Mouse (Mus musculus): Measurements from ENCODE around the gene Zfp619.
A peak's percentile ranks its signal among the peaks of the same experiment; 100 is the strongest.
"Not testable (repeated sequence)": the region's sequence is repeated elsewhere in the genome, so short reads cannot be mapped to it uniquely, and the experiment has no call there.

Gene Zfp619

DNA sequence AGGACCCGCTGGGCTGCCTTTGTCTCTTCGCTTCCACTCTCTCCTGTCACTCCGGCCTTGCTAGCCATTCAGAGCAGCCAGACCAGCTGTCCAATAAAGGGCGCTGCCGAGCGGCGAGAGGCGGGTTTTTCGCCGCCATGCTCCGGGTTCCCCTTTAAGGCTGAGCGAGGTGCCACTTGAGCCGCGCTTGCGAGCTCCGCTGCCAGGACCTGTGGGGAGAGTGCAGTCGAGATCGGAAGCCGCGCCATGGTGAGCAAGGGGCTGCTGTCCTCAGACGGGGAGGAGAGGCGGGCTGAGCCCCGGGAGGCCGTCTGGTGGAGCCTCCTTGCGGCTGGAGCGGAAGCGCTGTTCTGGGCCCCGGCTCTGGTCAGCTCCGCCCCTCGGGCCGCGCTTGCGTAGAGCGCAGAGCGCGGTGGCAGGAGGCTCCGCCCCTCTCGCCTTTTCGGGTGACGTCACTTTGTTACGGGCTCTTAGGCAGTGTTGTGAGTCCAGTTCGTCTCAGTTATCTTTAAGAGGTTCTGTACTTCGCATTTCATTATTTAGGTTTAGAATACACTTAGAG is at the start of gene Zfp619:
Zfp619 (plus strand) TSS at position 151 of the 562 bp plus-strand sequence.
- DNase-seq (ENCODE audit: low spot score): peak; percentile 91

DNA sequence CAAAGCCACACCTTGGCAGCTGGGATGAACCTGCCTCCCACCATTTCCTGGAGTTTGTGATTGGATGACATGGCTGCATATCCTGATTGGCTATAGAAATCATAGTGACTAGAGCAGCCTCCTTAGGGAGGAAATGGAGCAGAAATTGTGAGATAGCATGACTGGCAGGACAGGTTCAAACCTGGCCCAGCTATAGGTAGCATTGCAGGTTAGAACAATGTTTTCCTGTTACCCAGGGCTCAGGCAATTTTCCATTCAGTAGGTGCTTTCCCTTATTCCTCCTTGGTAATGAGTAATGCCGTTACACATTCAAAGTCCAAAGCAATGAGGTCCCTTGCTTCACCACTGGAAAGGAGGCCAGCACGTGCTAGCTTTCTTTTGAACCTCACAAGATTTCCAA is 38.6 kb upstream of the Zfp619 start:
- DNase-seq (ENCODE audit: low spot score): no peak

DNA sequence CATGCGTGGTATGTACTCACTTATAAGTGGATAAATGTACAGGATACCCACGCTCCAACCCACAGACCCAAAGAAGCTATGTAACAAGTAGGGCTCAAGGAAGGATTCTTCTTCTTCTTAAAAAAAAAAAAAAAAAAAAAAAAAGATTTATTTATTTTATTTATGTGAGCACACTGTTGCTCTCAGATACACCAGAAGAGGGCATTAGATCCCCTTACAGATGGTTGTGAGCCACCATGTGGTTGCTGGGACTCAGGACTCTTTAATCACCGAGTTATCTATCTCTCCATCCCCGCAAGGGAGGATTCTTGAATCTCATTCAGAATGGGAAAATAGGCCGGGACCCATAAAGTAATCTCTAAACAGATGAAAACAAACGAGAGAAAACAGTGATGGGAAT is 33.2 kb upstream of the Zfp619 start:
- DNase-seq (ENCODE audit: low spot score): no peak

DNA sequence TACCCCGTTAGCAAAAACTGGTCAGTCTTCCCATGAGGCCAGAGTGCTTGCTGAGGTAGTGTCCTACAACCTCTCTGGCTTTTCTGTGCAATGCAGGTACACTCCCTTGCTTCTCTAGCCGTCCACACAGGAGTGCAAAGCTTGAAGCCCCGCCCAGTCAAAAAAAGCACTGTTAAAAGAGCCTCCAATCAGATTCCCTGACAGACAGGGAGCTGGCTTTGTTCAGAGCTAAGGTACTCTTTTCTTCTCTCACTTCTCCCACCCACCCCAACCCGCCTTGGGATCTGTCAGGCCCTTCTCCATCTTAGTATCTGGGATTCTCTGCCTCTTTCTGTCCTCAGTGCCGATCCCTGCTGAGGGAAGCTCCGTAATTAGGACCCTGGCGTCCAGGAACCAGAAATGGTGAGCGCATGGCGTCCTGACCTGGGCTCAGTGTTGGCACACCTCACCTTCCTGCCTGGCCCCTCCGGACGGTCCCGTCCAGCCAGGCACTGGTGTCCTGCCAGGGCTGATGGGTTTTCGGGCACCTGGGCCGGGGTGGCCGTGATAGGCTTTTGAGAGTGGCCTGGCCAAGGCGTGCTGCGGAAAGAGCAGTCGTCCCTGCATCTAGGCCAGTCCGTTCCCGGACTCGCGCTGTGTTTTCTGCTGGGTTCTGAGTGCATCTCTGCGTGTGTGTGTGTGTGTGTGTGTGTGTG is 30.3 kb upstream of the Zfp619 start:
- DNase-seq (ENCODE audit: low spot score): no peak

DNA sequence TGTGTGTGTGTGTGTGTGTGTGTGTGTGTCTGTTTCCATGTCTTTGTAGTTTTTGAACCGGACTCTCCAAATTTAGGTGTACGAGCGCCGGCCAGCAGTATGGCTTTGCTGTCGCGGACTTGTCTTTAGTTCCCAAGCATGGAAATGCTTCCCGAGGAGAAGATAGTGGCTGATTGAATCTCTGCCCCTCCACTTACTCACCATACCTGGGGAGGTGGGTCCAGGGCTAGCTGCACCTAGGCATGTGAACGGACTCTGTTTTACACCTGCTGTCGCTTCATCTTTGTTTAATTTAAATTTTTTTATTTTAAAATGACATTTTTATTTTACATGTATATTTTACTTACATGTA is 29.7 kb upstream of the Zfp619 start:
- no peak for DNase-seq (ENCODE audit: low spot score)

DNA sequence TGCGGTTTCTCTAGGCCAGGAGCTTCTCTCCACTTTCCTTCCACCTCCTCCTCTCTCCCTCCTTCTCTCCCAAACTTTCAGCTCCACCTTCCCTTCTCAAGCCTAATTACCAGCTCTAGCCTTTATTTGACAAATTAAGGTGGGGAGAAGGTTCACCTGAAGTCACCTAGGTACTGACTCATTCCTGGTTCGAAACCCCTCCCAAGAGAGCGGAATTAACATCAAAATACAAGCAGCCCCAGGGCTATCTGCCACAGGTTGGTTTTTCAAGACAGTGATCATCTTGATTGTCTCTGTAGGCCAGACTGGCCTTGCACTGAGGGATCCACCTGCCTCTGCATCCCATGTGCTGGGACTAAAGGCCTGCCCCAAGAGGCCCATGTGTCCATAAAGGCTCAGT is 22.9 kb upstream of the Zfp619 start:
- DNase-seq (ENCODE audit: low spot score): no peak

DNA sequence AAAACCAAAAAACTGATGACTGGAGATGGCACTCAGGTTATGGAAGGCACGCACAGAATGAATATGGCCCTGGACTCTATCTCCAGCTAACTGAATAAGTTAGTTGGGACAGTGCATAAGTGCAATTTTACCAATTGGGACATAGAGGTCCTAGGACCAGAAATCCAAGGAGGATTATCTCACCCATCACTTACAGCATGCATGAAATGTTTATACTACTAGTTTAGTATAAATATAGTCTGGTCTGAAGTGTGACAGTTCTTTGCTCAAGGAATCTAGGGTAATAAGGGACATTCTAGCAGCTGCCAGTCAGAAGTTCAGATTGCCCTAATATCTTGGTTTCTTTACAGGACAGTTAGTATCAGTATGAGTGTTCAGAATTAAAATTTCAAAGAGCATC is 13.5 kb upstream of the Zfp619 start:
- DNase-seq (ENCODE audit: low spot score): no peak

DNA sequence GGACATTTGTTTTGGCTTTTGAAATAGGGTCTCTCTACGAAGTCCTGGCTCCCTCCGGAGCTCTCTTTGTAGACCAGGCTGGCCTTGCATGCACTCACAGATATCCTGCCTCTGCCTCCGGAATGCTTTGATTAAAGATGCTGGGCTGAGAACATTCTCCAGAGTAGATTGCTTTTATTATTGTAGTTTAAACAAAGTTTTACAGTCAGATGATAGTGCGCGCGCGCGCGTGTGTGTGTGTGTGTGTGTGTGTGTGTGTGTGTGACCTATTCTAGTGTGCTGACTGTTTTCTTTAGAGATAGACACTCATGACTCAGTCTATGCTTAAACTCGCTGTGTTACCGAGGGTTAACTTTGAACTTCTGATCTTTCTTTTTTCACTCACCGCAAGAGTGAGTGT is 796 bp downstream of the Zfp619 start:
- no peak for DNase-seq (ENCODE audit: low spot score)

DNA sequence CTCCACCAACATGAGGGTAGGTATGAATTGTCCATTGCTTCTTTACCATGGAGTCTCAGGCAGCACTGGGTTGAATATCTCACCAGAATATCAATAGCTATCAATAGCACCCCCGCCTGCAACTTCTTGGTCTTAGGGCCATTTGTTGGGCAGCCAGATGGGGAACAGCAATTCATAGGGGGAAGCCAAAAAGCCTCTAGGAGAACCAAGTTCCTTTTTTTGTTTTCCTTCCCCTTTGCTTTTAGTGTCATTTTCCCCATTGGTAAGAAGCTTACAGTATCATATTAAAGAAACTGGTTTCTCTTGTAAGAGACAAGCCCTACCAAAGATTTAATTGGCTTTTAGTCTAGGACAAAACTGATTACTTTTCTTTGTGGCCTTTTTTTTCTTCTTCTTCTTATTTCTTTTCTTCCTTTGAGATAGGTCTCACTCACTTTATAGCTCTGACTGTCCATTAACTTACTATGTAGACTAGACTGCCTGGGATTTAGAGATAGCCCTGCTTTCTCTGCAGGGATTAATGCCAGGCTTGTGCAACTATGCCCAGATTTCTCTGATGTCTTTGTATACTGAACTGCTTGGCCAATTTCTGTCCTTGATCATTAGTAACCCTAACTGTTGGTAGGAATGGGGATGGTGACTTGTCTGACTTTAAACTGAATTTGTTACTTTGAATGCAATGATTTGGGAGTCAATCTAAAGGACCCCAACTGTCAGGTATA is 6.3 kb downstream of the Zfp619 start:
- no peak for DNase-seq (ENCODE audit: low spot score)

DNA sequence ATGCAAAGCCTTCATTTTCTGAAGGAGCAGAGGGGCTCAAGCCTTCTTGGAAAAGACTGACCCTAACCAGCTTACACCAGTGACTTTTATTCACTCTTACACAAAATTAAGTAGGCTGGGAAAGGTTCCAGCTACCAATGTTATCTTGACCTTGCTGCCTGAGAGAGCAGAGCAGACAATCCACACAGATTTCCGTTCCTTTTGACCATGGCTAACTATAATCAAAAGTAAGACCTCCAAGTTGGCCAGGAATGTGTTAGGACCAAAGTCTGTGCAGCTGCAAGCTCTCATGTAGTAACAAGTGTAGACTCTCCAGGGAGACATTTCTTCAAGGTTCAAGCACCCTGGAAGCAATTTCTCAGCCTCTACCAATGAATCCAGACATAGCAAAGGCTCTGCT is 25.6 kb downstream of the Zfp619 start:
- DNase-seq (ENCODE audit: low spot score): no peak

DNA sequence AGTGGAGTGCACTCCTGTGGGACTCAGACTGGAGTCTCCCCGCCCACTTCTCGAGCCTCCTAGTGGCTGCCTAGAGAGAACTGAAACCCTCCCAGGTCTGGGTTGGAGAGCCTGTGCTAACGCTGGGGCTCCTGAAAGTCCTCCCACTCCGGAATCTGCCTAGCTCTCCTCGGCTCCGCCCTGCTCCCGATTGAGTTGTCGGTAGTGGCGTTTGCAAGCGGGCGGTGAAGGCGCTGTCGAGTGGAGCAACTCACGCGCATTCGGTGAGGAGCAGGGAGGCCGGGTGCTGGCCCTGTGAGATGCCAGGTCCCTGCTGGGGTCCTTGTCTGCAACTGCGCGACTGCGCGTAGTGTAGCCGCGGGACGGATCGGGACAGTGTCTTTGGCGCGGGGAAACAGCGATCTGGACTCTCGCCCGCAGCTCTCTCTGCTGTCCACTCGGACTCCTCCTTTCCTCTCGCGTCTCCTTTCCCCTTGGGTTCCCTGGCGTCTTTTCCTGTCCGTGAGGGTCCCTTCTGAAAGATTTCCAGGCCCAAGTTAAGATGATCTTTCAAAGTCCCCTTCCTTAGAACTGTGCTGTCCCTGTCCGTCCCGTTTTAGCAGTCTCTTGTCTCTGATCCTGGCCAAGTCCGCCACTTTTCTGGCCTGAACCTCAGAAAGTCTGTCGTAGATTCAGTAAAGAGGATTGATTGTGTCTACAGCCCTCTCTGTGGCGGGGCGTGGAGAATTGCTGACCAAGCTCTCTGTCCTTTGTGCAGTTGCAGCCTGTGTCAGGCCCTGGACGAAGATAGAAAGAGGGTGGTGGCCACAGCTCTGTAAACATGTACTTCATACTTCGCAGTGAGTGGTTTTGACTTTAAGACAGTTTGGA is 26.9 kb downstream of the Zfp619 start:
- peak; percentile 49 for DNase-seq (ENCODE audit: low spot score)

DNA sequence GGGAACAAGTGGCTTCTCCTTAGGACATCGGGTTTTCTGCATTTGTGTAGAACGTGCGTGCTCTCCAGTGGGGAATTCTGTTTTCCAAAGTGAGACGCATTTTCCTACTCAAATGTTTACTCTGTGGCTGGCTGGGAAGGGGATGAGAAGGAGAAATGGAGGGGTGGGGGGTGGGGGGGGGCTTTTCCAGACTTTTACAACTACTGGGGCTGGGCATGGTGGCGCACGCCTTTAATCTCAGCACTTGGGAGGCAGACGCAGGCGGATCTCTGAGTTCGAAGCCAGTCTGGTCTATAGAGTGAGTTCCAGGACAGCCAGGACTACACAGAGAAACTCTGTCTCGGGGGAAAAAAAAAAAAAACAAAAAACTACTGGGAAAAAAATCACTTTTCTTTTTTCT is 27.6 kb downstream of the Zfp619 start:
- DNase-seq (ENCODE audit: low spot score): no peak

DNA sequence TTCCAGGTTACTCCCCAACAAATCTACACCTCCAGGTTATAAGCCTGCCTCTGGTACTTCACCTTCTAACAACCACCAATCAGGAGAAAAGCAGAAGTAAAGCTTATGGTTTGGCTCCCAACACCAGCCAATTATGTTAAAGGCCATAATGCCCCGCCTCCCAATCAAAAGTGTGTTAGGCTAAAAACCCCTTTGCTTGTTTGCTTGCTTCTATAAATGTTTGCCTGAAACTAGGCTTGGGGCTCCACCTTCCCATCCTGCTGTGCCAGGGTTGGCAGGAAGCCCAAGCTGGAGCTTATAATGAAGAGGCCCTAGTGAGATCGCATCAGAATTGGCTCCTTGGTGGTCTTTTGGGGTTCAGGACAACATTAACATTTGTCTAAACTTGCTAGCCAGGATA is 31.8 kb downstream of the Zfp619 start:
- DNase-seq (ENCODE audit: low spot score): no peak

DNA sequence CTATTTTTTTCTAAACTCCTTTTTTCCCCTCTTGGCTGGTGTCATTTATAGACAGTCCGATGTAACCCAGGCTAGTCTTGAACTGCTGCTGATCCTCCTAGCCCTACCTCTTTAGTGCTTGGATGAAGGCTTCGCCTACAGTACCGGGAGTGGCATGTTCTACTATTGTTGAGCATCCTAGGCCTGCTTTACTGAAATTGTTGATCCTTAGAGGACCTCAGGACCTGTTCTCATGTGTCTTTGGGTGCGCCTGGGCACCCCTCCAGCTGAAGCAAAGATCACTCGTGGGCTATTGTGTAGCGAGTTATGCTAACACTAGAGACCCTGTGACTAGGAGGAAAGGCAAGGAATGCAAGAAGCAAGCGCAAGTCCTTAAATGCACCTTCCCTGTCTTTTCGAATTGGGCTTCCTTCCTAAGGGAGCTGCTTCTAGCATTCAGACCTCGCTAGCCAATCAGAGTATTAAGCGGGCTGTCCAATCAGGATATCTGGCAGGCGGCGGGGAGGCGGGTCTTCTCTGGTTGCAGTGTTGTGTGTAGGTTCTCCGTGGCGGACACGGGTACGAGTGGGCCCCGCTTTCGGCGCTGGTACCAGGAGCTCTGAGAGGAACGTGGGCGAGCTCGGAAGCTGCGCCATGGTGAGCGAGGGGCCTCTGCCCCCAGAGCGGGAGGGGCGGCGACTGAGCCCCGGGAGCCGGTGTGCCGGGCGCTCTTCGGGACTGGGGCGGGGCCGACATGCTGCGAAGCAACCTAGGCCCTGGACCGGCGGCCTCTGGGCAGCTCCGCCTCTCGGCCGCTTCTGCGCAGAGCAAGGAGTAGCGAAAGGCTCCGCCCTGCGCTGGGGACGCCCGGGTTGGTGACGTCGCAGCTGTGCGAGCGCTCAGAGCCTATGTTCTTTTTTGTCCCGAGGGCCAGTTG is 34.7 kb downstream of the Zfp619 start:
- DNase-seq (ENCODE audit: low spot score): peak; percentile 97

DNA sequence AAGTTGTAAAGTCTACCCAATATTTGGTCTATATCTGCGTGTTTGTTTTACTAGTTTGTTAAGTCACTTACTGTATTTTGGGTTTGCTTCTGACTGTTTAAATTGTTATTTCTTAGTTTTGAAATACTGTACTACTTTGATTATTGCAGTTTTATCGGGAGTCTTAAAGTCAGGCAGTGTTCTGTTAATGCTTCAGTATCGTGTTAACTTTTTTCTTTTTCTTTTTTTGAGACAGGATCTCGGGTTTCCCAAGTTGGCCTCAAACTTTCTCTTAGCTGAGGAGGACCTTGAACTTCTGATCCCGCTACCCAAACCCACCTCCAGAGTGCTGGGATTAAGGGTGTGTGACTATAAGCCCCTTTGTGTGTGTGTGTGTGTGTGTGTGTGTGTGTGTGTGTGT is 35.4 kb downstream of the Zfp619 start:
- DNase-seq (ENCODE audit: low spot score): no peak

DNA sequence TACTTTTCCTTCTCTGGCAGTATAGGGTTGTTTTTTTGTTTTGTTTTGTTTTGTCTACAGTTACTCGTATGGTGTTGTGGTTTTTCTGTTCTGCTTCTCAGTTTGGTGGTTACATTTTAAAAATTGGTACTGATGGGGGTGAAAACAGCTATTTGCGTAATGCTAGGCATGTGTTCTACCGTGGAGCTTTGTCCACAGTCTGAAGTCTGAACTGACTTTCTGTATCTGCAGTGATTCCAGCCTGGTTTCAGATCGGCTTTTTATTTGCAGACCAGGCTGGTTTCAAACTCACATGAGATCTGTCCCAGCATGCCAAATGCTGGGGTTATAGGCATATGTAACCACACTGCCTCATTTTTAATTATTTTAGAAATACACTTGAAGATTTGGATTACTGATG is 36.3 kb downstream of the Zfp619 start:
- DNase-seq (ENCODE audit: low spot score): no peak

DNA sequence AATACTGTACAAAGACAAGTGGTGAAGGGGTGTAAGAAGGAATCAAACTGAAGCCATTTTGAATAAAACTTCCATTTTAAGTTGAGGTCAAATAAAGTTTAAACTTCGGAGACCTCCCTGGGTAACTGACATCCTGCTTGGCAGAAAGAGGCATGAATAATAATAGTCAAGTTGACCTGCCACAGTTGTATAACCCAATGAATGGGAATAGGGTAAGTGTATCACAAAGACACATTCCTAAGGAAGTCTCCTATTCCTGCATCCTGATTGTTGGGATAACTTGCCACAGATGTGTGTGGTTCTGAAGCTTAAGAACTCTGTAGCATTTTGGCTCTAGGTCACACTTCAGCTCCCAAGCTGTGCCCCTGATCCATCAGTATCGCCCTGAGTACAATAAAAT is 62.5 kb downstream of the Zfp619 start:
- DNase-seq (ENCODE audit: low spot score): no peak

DNA sequence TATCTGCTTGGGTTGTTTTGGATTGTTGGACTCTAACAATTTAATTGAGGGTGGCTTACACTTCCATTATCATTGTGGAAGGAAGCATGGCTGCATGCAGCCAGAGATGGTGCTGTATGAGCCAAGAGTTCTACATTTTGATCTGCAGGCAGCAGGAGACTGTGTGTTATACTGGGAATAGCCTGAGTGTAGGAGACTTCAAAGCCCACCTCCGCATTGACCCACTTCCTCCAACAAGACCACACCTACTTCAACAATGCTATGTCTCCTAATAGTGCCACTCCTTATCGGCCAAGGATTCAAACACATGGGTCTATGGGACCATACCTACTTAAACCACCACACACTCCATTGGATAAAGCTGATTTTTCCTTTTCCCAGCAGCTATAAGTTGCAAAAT is 63.0 kb downstream of the Zfp619 start:
- DNase-seq (ENCODE audit: low spot score): no peak

DNA sequence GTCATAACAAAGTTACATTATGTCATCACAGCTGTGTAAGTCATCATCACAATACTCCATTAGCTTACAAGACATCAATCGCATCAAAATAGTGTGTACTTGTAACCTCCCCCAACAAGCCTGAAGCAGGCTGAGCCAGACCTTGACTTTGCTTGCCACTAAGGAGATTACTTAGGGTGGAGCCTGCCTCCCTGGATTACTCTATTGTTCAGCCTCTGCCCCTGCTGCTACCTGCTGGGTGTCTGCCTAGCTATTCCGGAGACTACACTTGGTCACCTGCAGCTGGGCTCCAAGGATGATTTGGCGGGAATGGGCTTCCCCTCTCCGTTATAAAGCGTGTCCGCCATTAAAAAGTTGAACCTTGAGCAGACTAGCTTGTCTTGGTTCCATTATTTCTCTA is 69.3 kb downstream of the Zfp619 start:
- DNase-seq (ENCODE audit: low spot score): not testable (repeated sequence)

DNA sequence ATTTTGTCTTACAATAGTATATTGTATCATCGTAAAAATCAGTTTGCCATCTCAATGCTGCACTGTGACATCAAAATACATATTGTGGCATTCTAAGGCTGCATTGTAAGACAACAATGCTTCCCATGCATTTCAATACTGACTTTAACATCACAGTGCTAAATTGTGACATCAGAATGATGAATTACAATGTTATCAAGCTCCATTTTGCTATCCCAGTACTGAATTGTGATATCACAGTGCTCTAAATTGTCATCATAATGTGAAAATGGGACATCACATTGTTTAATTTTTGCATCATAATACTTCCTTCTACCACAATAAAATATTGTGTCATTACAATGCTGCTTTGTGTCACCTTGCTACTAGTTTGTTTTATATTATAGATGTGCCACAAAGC is 70.5 kb downstream of the Zfp619 start:
- DNase-seq (ENCODE audit: low spot score): no peak

DNA sequence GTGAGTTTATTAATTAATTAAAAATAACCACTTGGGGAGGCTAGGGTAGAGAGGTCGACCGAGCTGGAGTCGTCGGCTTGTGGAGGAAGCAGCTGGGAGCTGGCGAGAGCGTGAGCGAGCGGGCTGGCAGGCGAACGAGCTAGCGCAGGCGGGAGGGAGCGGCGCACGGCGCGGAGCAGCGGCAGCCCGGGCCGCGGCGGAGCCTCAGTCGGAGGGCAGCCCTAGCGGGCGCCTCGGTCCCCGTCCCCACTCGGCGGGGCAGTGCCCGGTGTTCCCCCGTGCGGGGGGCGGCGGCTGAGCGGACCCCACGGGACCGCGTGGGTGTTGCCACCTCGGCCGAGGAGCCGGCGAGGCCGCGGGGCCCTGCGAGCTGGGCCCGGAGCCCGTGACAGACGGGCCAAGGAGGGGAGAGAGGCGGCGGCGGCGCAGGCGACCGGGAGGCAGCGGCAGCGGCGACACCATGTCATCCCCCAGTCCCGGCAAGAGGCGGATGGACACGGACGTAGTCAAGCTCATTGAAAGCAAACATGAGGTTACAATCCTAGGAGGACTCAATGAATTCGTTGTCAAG is 71.0 kb downstream of the Zfp619 start:
- DNase-seq (ENCODE audit: low spot score): peak; percentile 2
